Mouse (Mus musculus) ovary, postnatal 14 days (tissue): ENCODE results near the gene Mamdc4.

ENCODE experiments used
- DNase-seq: peaks from one replicate; pipeline ENCODE4 v3.0.0; 2022; ENCODE audit warnings: low spot score

Gene Mamdc4

GRCm38 (mm10) chr2:25574579-25575431 is at the start of gene Mamdc4, which contains the start of gene Phpt1:
TSS of gene Mamdc4 (minus strand) at chr2:25574845.
TSS of gene Phpt1 (minus strand) at chr2:25575224.
- peak; percentile 90 for DNase-seq

DNA sequence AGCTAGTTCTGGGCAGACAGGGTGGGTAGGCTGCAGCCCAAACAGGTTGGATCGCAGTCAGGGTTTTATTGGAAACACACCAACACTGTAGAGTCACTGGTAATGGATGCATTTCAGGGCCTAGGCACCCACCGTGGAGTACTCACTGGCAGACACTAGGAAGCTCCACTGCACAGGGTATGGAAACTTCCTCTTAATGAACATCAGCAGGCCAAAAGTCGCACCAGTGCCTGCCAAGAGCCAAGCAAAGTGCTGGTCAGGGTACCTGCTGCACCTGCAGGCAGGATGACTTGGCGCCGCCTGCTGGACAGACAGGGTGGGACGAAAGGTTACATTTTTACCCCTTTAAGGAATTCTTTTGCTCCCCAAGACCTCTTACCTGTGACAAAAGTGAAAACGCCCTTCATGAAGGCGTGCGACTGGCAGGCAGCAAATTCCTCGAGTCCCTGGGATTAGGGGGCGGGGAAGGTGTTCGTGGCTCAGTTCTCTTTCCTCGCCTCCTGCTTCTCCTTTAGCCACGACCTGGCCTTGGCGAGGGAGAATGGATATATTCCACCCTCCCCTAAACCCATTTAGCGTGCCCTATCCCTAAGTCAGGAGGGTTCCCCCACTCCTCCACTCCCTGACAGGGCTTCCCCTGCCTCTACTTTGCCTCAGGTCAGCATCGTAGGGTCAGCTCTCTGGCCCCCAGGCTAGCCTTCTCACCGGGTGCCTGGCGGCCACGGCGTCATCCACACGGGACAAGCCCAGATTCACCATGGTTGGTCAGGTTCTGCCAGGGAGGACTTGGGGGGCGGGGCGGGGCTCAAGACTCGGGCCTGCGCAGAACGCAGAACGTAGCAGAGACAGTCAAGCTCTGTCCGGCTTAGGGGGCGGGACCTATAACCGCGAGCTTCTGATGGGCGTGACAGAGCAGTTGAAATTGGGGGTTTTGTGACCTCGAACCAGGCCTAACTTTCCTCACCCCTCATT is 46.9 kb upstream of the Mamdc4 start, which contains the start of gene Tmem141:
TSS of gene Tmem141 (minus strand) at position 777 of the 972 bp plus-strand sequence.
- peak; percentile 76 for DNase-seq

GRCm38 (mm10) chr2:25620852-25621228 is 46.2 kb upstream of the Mamdc4 start:
- DNase-seq: no peak

- no peak for DNase-seq
Measured at GRCm38 (mm10) chr2:25620386-25620785, 45.7 kb upstream of the Mamdc4 start.

- no peak for DNase-seq
Measured at GRCm38 (mm10) chr2:25617578-25617977, 42.9 kb upstream of the Mamdc4 start, which contains the start of gene Ccdc183. TSS of gene Ccdc183 (minus strand) at chr2:25617678.

DNA sequence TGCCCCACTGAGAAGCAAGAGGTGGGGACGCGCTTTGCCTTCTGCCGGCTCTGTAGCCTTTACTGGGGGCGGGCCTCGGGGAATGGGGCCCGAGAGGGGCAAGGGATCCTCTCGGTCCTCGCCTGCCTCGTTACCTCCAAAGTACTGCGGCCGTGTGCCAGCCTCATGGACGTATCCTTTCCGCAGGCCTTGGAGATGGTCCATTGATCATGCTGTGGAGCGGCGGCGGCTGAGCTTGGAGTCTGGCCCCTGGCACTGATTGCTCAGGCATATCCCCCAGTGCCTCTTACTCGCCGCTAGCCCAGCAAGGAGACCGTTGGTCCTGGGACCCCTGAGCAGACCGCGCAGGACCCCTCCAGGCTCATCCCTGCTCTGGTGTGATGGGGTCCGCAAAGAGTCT is 41.8 kb upstream of the Mamdc4 start:
- DNase-seq: no peak

DNA sequence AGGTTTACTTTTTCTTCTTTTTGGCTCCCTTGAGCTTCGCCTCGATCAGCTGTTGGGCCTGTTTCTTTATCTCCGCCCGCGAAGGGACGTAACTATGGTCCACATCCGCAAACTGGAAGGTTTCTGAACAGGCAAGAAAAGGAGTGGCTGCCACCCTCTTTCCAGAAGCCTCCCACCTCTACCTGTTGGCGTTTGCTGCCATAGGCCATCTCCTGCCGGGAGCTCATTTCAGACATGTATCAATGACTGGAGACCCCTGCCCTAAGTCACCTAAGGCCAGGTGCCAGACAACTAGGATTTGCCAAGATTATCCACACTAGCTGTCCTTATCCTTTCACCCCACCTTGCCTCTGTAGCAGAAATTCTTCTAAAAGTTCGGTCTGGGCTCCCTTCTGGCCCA is 34.0 kb upstream of the Mamdc4 start:
- DNase-seq: no peak

DNA sequence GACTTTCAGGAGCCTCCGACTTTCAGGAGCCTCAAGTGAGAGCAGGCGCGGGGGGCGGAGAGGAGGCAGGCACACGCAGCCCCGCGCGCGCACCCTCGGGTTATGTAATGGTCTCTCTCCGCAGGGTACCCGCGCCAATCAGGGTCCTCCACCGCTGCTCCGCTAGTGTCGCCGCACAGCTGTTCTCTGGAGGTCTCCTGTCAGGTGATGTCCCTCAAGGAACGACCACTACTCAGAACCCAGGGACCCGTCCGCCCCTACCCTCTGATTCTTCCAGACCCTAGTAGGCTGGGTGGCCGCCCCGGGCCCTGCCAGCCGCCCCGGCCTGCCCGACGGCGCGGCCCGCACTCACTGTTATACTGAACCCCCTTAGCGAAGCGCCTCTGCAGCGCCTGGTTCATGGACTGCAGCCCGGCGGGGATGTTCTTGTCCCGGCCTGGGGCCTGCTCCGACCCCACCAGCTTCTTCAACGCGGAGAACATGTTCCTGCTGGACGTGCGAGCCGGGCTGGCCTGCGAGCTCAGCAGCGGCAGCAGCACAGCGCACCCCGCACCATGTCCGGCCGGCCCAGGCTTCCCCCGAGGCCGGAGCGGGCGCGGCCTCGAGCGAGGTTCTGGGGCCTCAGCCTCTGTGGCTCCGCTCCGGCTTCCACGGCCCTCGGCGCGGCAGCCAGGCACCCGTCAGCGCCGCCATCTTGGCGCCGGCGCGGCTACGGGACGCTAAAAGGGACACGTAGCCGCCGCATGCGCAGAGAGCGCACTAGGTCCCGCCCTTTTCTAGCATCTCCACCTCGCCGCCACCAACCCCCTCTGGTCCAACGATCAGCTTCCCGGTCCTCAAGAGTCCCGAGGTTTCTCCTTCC is 33.3 kb upstream of the Mamdc4 start, which contains the start of gene Rabl6:
TSS of gene Rabl6 (minus strand) at position 761 of the 862 bp plus-strand sequence.
- peak; percentile 83 for DNase-seq

DNA sequence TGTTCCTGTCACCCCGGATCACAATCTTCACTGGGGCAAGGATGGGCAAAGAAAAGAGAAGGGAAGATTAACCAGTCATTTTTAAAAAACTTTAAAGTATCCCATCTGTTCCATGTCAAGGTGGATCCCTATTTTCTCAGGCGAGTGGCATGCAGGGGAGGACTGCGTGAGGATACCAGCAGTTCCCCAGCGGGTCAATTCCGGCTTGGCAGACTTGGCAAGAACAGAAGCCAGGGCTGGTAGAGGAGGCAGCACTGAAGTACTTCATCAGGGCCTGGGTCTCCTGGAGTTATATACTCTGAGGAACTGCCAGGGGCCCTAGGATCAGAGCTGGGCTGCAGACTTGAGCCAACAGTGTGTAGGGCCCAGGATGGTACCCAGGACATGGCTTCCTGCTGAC is 27.9 kb upstream of the Mamdc4 start:
- no peak for DNase-seq

DNA sequence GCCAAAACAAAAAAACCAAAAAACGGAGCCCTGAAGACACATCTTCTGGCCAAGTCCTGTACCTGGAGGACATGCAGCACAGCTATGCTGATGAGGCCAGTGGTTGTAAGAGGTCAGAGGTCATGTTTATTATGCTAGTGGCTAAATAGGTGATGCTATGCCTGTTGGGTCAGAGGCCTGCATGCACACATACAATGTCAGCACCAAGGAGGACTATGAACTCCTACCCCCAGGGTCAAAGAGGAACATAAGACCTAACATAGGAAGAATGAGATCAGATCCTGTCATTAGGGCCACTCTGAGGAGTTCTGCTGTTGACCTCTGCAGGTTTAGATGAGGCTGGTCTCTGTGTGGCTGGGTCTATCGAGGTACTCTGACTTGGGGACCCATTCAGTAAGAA is 25.4 kb upstream of the Mamdc4 start:
- DNase-seq: no peak

DNA sequence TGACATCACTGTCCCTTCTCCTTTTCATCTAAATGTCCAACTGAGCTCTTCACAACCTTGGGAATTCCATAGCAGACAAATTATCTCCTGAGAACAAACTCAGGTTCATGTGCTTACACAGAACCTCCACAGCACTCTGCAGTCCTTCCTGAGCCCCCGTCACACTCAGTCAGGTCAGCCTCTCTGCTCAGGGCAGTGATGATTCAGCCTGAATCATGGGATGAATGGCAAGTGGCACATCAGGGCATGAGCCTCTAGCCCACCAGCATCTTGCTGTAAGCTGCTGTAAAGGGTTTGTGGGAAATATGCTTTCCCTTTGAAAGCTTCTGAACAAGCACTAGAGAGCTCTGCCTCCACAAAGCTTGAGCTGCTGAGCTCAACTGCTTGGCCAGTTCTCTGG is 24.1 kb upstream of the Mamdc4 start:
- no peak for DNase-seq

DNA sequence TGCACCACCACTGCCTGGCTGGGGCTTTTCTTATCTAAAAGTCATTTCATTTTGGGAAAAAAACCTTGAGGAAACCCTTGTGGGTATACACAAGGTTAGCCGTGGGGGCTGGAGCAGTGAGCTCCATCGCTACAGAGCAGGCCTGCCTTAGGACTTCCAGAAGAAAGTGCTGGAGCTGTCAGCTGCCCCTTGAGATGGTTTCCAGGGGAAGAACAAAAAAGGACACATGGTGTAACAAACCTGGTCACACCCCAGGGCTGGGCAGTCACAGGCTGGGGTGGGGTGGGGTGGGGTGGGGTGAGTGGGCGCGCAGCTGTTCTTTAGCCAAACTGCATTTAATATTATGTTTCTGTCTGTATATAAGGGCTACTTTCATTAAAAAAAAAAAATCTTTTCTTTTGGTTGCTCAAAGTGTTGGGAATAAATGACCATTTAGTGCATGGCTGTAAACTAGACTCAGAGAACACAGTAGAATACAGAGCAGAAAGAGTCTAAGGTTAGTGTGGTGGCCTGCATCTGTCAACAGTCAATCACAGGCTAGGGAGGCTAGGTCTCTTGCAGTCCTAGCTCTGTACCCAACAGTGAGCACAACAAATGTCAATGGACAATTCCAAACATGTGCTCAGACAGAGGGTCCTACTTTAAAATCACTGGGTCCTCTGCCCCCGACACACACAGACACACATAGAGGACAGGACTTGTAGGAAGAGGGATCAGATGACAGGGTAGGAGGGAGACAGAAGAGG is 22.3 kb upstream of the Mamdc4 start:
- DNase-seq: no peak

DNA sequence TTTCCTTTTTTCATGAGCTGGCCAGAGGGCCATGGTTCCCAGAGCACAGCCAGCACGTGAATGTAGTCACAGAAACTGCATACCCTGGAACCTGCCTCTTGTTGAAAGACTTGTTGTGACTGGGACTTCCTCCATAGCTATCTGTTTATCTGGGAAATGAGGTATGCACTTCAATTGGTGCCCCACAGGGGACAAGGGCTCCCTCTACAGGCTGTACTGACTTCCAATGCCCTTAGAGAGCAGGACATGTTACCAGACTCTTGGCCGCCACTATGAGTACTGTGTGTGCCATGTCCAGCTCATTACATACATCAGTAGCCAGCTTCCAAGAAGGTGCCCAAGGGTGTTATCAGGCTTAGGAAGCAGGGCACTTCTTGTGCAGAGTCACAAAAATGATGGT is 17.2 kb upstream of the Mamdc4 start:
- DNase-seq: no peak

DNA sequence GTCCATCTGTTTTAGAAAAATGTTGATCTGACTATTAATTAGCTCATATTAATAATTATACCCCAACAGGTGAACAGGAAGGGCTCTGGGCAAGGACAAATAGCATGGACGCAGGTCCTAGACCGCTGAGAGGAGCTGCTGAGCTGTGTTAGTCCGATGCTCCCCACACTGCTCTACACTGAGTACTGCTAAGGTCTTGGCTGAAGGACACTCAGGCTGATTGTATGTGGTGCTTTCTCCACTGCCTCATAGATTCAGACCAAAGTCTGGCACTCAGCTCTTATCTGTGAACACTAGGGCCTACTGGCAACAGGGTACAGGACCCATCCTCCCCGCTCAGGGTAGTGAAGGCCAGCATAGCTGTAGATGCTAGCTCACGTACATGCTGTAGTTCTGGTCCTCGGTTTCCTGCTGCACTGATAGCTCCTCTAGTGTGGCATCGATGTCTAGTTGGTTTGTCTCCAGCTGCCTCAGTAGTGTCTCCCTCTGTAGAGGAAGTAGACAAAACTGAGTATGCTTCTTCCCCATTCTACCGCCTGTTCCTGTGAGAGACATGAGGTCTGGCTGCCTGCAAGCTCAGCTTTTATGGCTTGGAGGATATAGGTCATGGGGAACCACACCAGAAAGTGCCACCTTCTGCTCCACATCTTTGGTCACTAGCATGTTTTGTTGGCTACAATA is 13.7 kb upstream of the Mamdc4 start:
- DNase-seq: no peak

- DNase-seq: no peak
Measured at GRCm38 (mm10) chr2:25587290-25587689, 12.6 kb upstream of the Mamdc4 start.

DNA sequence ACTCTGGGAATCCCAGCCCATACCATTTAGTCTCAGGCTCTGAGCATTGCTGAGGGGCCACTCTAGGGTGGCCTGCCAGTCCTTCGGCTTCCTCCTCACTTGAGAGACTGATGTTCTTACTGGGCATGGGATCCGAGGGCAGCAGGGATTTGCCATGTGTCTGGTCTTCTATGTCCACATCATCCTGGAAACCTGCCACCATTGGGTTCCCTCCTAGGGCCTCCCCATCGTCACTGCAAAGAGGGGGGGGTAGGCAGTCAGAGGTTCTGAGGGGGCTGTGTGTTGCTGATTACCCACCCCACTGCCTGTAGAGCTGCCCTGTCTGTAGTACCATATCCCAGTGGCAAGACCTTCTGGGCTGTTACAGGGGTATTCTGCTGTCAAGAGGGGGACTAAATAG is 11.0 kb upstream of the Mamdc4 start:
- DNase-seq: no peak

- no peak for DNase-seq
Measured at GRCm38 (mm10) chr2:25584856-25585255, 10.2 kb upstream of the Mamdc4 start.

- no peak for DNase-seq
Measured at GRCm38 (mm10) chr2:25584152-25584551, 9.5 kb upstream of the Mamdc4 start.

DNA sequence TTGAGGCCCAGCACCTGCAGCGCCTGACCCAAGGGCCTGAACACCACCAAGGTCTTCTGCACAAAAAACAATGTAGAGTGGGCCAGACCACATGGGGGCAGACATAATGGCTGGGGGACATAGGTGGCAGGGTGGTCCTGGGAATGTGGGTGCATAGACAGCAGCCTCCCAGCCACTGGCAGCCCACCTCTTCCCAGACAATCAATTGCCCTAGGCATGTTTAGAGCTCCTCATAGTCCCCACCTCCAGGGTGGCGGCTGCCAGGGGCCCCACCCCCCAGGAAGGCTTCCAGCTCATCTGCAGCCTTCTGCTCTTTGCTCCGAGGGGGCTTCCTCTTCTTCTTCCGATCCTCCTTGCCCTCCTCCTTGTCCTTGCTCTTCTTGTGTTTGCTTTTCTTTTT is 8.9 kb upstream of the Mamdc4 start:
- DNase-seq: no peak

DNA sequence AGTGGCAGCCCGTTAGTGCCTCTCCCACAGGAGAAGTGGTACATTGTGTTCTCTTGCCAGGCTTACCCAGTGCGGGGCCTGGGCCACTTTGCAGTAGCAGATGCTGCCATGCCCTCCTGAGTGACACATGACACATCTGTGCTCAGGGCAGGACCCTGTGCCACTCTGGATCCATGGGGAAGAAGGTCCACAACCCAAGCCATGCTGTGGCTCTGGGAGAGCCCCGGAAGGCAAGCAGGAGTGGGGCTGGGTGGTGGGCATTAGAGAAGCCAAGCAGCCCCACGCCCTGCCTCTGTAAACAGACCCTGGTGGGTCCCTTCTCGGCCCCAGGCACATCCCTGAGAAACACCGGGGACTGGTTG is 8.5 kb upstream of the Mamdc4 start:
- no peak for DNase-seq
